Mouse (Mus musculus) C2C12 (cell line): Measurements from ENCODE around the gene Magel2.

Experiments used
- CEBPB ChIP-seq: IDR thresholded peaks from one replicate; pipeline ENCODE4 v1.6.1; 2011; ENCODE audit warnings: low read depth, mild to moderate bottlenecking, control low read depth, moderate library complexity
- CTCF ChIP-seq: IDR thresholded peaks from one replicate; pipeline ENCODE4 v1.5.1; 2011; ENCODE audit not compliant: control insufficient read depth, insufficient read depth, insufficient read length
- FOSL1 ChIP-seq: IDR thresholded peaks from one replicate; pipeline ENCODE4 v1.8.0; 2011; ENCODE audit warnings: mild to moderate bottlenecking, low read length; ENCODE audit not compliant: poor library complexity, insufficient read depth, severe bottlenecking
- MAX ChIP-seq: IDR thresholded peaks from one replicate; pipeline ENCODE4 v1.6.1; 2011; ENCODE audit warnings: mild to moderate bottlenecking, control low read depth
- MYOD1 ChIP-seq: IDR thresholded peaks from one replicate; pipeline ENCODE4 v1.6.1; 2011; ENCODE audit warnings: low read depth; ENCODE audit not compliant: control insufficient read depth, insufficient read length
- USF1 ChIP-seq: IDR thresholded peaks from one replicate; pipeline ENCODE4 v1.6.1; 2011; ENCODE audit warnings: low read depth, mild to moderate bottlenecking, control low read depth, moderate library complexity

- TF ChIP-seq CTCF (no peak), USF1 (no peak), MAX (no peak), CEBPB (no peak), FOSL1 (no peak), MYOD1 (no peak)
Measured at GRCm38 (mm10) chr7:62416173-62416572, 39.4 kb downstream of the Magel2 start.
